Mouse (Mus musculus) CD4-positive helper T cell, adult 2 months (primary cell): ENCODE measurements around the gene Wfdc15a.
"Not testable (repeated sequence)": the region's sequence is repeated elsewhere in the genome, so short reads cannot be mapped to it uniquely, and the experiment has no call there.

ENCODE experiments used
- DNase-seq: peaks from one replicate; pipeline ENCODE4 v3.0.0-alpha.2; 2012; ENCODE audit warnings: low read depth, missing footprints, low spot score

Gene Wfdc15a

DNA sequence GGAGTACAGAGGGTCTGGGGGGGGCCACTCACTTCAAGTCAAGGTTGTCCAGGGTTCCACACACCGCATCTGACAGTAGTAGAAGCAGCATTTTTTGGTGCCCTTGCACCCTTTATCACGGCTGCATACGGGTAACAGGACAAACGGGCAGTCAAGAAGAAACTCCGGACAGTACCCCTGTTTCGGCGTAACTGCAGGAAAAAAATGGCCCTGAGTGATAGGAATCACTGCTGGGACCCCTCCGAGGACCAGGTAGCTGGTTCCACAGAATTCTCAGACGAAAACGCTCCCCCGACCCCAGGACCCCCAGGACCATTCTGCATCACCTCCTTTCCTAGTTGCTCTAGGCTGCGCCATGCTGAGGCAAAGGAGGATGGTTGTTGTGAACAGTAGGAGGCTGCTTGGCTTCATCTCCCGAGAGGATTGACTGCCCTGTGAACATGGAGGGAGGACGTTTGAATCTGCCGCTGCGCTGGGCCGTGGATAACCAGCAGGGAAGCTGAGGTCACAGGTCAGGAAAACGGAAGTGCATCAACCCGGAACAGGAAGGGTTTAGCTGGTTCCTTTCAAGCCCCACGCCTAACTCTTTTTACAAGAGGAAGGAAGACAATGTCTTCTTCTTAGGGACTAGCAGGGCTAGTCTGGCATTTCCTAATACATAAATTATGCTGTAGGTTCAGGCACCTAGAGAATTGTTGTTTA is at the start of gene Wfdc15a:
Gene Wfdc15a, minus strand, starts transcription at position 505 of the 702 bp plus-strand sequence.
- no peak for DNase-seq

DNA sequence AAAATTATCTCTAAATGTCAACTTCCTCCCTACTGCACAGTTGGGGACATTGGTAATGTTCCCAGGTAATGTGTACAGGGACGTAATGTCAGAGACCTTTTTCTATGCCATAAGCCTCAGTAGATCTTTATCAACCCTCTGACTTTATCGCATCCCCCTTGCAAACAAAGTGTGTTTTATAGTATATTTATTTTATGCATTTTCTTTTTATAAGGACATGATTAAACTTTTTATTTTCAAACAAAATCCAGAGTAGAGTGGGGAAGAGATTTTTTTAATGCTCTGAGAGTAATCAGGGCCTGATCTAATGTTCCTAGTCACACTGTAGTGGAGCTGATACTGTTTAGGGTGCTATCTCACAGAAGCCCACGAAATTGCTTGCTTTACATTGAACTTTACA is 38.4 kb upstream of the Wfdc15a start, which contains the start of gene Svs2:
Gene Svs2, minus strand, starts transcription at position 101 of the 400 bp plus-strand sequence.
- no peak for DNase-seq

DNA sequence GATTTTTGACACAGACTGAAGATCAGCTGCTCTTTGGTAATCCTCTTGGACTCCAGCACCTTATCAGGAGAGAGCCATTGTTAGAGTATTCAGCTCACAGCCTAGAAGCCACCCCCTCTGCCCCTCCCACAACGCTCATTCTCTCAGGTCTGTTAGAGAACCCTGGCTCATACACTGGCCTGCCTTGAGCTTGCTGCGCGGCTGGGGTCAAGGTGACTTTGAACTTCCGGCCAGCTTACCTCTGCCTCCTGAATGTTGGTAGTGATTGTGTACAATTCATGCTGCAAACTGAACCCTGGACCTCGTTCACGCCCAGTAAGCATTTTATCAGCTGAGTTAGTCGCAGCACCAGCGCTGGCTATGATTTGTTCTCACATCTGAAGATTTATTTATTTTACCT is 32.7 kb upstream of the Wfdc15a start:
- no peak for DNase-seq

DNA sequence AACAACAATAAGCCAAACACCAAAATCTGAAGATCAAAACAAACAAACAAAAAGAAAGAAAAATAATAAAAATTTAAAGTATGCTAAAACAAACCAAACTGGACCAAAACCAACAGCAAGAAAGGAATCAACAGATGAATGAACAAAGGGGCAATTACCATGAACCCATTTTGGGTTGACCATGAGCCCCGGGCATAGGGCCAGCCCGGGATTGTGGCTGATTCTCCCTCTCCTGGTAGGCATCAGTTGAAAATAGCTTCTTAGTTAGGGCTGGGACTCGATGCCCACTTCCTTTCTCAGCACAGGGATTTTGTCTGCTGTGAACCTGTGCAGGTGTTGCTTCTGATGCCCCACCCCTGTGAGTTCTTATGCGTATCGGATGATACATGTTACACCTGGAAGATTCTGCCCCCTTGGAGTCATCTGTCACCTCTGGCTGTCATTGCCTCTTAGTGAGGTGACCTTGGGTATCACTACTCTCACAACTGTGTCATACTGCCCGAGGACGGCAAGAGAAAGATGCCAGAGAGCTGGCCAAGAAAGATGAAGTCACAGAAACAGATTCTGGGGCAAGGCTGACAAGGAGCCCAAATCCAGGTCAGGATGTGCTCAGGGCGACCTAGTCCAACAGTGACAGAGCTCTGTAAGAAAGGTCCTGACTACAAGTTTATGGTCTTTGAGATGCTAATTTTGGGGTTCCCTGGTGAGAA is 28.6 kb upstream of the Wfdc15a start:
- no peak for DNase-seq

DNA sequence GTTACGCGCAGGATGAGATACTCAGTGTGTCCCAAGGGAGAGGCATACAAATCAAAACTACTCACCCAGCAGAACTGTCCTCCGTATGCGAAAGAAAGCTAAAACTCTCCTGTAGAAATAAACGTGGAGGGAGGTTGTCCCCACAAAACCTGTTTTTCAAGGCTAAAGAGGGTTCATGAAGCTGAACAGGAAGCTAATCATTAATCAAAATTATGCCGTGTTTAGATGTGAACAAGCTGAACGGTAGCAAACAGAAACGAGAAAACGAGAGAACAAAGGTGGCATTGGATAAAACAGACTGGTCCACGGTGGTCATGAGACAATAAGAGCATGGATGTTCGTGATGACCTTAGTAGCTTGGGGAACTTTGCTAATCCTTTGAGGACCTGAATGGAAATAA is 21.6 kb upstream of the Wfdc15a start, which contains the start of gene Wfdc15b:
Gene Wfdc15b, minus strand, starts transcription at position 139 of the 400 bp plus-strand sequence.
- DNase-seq, result no peak

DNA sequence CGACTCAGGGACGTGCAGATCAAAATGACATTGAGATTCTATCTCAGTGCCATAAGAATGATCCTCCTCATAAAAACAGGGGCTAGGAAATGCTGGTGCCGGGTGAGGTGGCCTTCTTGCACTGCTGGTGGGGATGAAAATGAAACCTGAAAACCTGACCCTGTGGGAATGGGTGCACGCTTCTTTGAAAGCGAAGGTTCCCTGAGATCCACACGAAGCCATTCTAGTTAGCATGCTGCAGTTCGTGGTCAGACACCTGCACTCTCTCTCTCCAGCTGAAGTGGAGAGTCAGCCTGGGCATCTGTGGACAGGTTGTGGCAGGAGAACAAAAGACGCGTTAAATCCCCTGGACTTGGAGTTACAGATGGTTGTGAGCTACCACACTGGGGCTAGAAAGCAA is 19.4 kb upstream of the Wfdc15a start:
- DNase-seq, result no peak

DNA sequence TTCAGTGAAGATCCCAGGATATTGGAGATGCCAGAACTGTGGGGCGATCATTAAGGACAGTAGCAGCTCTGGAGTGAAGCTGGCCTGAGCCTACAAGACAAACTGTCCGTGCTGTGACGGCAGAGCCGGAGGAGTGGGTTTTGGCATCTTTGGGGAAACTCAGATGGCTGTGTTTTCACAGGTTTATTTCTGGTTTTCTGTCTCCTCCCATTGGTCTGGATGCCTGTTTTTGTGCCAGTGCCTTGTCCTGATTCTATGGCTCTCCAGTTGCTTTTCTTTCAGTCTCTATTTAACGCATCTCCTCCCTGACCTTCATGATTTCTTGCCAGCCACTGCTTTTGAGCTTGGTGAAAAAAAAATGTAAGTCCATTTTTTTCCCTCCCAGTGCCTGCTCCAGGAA is 12.8 kb upstream of the Wfdc15a start:
- DNase-seq, result no peak

DNA sequence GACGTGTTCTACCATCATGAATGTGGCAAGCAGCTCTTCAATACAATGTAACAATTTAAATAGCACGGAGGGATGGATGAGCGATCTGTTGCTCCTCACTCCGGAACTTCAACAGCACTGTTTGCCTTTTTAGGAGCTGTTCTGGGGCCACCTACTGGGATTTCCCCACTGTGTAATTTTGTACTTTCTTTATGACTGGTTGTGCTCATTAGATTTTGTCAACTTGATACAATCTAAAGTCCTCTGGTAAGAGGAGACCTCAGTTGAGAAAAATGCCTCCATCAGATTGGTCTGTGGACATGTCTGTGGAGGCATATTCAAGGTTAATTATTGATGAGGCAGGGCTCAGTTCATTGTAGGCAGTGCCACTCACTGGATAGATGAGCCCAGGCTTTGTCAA is 11.0 kb upstream of the Wfdc15a start:
- DNase-seq, result peak; percentile 34

DNA sequence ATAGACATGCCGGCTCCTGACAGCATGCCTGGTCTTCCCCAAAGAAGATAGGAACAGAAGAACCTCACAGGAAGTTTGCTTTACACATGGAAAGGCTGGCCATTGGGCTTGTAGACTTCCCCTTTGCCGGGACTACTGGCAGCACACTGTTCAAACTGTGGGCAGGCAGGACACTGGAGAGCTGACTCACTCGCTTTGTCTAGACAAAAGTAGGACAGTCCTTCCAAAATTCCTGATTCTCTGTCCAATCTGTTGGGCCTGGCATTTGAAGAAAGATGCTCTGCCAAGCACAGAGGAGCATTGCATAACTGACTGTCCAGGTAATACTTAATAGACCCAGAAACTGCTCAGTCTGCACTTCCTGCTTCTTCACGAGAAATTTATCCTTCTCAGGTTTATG is 6.7 kb upstream of the Wfdc15a start:
- DNase-seq, result no peak

DNA sequence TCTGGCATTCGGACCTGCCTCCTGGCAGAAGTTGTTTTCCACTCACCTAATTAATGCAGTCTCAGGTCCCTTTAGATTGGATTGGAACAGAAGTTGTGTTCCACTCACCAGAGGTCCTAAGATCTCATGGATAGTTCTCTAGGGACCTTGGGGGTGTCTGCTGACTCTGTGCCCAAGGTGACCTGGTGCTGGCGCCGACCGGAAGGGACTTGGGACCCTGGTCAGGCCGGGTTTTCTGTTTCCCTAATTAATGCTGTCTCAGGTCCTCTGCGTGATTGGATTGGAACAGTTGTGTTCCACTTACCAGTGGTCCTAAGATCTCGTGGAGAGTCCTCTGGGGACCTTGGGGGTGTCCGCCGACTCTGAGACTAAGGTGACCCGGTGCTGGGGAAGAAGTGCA is 6.1 kb upstream of the Wfdc15a start:
- DNase-seq, result not testable (repeated sequence)

DNA sequence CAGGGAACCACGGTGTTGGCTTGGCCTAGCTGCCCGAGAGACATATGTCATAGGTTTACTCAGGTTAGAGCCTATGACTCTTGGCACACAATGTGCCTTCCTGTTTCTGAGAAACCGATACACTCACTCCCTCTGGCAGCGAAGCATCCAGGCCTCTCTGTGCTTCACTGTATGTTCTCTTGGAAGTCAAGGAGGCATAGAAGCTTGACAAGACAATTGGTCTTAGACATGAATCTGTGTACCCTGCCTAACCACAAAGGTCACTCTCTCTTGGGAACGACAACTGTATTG is 3.3 kb downstream of the Wfdc15a start:
- DNase-seq, result no peak

DNA sequence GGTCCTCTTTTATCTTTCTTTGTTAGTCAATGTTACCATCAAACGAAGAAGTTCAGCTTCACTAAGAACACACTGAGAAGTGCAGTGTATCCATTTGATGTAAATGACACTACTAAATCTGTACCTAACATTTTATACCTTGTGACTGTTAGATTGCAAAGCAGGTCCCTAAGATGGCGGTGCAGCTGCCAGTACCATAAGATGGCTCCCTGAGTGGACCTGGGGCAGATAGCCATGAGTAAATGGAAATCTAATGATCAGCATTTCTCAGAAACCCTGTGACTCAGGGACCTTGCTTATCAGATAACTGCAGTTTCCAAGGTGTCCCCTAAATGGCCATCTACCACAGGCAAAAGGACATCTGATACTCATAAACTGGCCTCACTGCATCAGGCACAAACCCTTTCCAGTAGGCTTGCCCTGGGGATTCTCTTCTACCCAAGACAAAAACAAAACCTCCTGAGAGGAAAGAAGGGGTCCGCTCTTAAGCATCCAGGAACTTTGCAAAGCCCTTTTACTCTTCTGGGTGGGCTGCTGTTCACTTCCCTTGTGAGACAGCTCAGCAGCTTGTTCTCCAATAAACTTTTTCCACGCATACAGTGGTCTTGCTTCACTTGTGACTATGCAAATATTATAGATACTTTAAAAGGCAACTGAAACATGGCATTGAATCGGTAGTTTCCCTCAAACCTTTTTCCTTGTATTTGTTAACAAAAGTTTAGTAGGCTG is 3.8 kb downstream of the Wfdc15a start:
- DNase-seq, result no peak

DNA sequence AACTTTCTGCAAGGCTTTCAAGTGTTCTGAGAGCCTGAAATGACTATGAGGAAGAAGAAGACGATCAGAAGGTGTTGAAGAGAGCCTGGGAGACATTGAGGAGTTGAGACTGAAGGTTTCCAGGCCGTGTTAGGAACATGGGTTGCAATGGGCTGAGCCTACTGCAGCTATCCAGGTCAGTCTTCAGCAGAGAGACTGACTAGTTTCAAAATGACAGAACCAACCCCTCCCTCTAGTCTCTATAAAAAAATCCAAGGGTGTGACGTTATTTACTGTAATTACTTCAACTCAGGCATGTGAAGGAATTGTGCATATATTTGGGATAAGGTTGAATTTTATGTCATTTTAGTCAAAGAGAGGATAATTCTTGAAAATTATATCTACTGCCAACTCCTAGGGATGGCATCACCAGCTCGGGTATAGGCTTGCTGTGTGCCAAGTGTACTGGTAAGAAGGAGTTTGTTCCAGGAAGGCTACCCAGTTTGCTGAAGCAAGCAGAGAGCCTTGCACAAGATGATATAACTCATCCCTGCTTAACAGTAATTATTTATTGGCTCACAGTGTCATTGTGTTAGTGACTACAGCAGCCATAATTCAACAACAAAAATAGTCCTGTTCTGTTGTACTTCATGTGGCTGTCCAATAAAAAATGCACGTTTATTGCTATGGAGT is 4.8 kb downstream of the Wfdc15a start:
- DNase-seq, result no peak

DNA sequence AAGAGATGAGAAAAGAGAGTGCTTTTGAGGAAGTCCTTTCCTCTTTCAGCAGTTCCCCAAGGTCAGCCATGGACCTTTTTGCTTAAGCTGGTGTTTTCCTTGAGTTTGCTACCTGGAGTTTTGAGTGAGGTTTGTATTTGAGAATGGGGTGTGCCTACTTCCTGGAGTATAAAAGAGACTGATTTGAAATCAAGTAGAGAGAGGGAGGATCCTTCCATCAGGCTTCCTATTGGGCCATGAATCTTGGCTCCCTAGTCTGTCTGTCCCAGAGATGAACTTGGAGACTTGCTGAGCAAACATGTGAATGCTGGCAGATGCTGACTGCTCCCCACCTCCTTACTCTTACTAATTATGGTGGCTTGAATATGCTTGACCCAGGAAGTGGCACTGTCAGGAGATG is 7.7 kb downstream of the Wfdc15a start:
- no peak for DNase-seq

DNA sequence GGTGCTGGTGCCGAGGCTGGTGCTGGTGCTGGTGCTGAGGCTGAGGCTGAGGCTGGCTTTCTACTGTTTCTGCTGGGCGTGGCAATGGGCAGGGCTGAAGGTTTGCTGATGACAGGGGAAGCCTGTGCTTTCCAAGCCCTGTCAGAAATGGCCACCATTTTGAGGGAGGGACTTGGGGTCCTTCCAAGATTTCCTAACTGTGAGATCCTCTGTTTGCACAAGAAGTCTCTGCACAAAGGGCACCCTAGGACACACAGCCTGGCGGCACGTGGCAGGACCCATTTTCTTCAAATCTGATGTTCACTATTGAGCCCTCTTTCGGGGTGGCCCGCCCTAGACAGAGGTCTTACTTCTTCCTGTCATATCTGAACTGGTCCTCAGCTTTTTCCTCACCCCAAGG is 9.4 kb downstream of the Wfdc15a start, which contains the start of gene Wfdc12:
Gene Wfdc12, minus strand, starts transcription at position 33 of the 400 bp plus-strand sequence.
- no peak for DNase-seq

DNA sequence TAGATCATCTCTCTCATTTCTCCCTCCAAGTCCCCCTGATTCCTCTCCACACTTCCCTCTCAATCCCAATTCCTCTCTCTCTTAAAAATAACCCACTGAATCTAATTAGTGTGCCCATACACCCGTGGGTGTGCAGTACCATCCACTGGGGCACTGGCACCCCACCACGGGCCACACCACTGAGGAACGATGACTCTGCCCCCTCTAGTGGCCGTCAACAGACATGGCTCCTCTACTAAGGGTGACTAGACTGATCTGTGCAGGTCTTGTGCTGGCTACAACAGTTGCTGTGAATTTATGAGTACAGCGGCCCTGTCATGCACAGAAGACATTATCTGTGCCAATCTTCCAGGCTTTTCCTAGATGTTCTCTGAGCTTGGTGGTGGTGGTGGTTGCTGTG is 11.2 kb downstream of the Wfdc15a start:
- peak; percentile 30 for DNase-seq

DNA sequence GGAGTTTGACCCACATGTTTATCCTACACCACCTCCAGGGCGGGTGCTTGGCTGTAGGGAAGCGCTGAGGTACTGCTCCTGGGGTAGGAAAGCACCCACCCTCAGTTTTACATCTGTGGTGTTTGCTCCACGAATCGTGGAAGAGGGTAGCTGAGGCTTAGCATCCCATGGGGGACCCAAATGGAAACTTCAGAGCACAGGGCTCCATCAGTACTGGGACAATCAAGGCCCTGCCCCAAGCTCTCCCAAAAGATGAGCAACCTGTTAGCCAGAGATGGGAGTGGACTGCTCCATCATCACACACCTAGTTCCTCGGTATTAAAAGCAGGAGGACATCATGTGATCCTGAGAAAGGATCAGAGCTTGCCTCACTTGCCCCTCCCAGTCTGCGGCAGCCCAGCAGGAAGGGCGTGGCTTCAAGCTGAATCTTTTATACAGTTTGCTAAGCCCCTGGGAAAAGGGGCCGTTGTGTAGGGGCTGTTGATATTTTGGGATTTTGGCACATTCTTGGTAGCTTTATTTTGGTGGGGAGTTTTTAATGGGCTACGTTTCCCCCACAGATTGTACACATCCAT is 15.7 kb downstream of the Wfdc15a start:
- peak; percentile 27 for DNase-seq

DNA sequence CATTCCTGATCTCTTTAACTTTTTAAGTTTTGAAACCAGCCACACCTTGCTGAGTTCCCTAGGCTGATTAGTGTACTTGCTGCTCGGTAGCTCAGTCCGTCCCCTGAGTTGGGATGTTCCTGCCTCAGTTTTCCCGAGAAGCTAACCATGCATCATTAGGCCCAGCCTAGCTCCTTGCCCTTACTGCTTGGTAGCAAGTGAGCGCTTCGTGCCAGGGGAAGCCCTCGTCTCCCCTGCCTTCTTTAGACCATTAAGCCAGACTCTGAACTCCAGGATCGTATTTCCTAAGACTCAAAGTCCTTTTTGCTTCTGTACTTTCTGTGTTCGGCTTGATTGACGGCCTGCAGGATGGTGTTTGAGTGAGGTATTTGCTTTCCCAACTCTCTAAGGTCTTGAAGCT is 16.6 kb downstream of the Wfdc15a start:
- no peak for DNase-seq

DNA sequence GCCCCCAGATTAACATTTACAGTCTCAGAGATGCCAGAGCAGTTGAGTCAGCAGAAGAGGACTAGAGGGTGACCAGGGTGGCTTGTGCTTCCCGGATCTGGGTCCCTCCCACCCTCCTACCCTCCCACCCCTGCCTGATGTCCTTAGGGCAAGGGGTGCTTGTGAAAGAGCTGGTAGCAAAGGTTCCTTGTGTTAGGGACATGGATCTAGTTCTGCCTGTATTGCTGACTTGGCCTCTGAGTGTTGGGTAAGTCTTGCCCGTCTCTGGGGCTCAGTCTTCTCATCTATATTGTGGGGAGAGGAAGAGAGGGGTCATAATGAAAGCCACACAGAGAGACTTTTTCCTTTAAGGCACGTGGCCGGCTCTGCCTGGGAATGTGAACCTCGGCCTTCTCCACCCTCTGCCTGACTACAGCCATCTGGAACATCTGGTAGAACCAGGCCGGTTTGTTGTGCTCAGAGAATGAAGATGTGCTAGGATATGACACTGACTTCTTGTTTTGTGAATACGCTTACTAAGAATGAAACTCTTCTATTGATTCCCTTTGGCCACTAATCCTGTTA is 17.2 kb downstream of the Wfdc15a start, which contains the start of gene Wfdc5:
Gene Wfdc5, minus strand, starts transcription at position 51 of the 564 bp plus-strand sequence.
- DNase-seq, result no peak

DNA sequence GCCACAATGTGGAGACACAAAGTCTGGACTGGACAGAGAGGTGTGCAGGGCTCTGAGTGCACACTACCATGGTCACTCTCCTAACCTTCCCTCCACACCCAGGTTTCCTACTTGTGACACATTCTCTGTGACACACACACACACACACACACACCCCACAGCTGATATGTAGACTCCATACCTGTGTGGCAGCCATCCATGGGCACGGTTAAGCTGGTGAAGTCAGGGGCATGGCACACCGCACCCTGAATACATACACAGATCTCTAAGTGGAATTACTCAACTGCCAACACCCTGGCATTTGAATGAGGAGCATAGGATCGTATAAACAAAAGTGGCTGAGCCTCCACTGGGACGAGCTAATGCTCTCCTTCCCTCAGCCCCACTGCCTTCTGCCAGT is 19.2 kb downstream of the Wfdc15a start:
- DNase-seq, result no peak

DNA sequence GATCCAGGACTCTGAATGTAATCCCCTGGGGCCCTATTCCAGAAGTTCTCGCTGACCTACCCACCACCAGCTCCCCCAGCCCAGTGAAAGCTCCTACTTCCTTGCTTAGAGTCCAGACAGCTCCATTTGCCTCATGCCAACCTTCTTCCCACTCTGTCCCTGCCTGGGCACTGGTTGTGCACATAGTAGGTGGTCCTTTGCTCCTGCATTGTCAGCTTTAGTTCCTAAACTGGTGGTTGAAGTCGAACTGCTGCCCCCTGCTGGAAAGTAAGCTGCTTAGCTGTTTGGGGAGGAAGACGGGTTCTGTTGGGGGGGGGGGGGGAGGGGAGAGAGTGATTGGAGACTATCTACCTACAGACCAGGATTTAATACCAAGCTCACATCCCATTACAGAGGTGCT is 19.8 kb downstream of the Wfdc15a start:
- peak; percentile 61 for DNase-seq
